Mouse (Mus musculus) thymus, postnatal 25 days (tissue): Measurements from ENCODE around the gene Nr1i3.

Experiments used
- DNase-seq: peaks from one replicate; pipeline ENCODE4 v3.0.0; 2022

Nr1i3 gene

DNA sequence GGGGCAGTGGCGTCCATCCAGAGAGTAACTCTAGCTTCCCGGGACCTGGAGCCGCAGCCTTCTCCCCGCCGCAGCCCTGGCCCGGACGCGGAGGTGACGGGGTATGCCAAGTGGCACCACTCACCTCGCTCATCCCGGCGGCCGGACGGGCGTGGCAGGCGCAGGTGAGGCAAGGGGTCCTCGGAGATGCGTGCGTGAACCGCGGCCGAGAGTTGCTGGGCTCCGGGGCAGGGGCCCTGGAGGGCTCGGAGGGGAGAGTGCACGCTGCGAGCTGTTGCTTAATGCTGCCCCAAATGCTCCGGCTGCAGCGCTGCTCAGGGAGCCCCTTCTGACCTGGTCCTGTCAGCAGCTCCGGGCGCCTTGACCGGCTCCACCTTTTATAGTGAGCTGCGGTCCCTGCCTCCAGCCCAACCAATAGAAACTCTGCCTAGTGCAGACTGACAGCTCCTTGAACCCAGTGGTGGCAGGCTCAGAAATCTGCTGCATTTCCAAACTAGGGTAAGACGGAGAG lies 17.8 kb upstream of the Nr1i3 start, which contains the start of gene Pcp4l1:
TSS of gene Pcp4l1 (minus strand) at position 382 of the 511 bp plus-strand sequence.
- DNase-seq, result no peak

DNA sequence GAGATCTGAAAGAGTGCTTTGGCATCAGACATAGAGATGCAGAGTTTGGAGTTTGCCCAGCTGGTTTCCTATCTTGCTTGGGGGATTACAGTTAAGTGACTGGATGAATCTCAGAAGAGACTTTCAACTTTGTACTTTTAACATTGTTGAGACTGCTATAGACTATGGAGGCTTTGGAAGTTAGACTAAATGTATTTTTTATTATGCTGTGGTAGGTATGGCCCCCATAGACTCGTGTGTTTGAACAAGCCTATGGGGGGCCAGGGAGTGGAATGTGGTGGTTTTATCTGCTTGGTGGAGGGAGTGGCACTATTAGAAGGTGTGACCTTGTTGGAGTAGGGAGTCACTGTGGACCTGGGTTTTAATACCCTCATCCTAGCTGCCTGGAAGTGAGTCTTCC lies 14.2 kb upstream of the Nr1i3 start:
- no peak for DNase-seq

DNA sequence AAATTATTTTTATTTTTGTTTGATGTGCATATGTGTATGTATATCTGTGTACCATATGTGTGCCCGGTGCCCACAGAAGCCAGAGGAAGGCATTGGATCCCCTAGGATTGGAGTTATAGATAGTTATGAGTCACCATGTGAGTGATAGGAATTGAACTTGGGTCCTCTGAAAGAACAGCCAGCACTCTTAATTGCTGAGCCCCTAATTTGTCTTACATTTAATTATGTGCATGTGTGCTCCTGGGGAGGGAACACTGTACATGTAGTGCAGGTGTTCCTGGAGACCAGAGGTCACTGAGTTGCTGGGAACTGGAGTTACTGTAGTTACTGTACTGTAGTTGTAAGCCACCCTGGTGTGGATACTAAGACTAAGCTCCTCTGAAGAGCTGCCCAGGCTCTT lies 13.0 kb upstream of the Nr1i3 start:
- DNase-seq, result no peak

DNA sequence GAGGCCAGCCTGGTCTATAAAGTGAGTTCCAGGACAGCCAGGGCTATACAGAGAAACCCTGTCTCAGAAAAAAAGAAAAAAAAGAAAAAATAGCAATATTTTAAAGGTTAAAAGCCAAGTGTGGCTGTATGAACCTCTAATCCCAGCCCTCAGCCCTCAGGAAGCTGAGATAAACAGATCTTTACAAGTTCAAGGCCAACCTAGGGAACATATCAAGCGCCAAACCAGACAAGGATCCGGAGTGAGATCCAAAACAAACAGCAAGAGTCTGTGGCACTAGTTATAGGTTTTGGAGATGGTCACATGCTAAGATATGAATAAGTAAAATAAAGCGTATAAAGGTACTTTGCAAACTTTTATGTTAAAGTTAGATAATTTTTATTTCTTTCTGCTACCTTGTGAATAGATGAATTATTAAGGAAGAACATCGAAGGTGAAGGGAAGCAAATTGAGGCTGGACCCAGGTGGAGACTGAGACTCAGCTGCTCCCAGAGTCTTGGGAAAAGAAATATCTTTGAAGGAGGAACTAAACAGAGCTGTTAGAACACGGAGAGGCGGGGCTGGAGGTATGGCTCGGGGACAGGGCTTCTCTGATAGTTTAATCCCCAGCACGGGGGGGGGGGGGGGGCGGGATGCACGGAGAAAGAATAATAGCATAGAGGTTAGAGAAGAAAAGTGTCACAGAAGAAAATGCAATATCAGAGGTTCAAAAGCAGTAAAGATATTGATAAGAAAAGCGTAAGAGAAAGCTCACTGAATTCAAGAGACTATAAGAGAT lies 10.1 kb upstream of the Nr1i3 start:
- DNase-seq, result no peak

GRCm38 (mm10) chr1:171204249-171204644 lies 9.5 kb upstream of the Nr1i3 start:
- DNase-seq, result no peak

DNA sequence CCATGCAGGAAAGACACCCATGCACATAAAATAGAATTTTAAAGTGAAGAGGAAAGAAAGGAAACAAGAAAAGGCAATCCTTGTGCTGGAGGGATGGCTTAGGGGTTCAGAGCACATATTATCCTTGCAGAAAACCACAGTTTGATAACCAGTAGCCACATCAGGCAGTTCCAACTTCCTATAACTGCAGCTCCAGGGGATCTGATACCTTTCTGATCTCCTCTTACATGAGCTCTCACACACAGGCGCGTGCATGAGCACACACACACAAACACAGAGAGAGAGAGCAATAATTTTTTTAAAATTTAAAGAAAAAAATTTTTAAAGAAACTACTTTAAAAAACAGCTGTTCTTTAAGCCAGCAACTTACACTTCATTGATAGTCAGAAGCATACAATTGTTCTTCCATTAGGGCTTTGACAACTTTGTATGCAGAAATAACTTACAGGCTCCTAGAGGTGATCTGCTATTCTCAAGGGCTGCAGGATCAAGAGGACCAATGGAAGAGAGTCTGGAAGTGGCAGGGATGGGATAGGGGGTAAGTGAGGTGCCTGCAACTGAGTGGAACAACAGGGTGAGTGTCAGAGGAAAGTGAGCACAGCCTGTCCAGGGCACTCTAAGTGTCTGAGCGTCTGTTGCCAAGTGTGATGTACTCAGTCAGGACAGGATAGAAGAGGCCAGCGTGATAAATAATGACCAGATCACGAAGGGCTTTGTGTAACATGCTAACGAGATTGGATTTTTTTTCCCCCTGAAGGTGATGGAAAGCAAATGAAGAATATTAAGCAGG lies 7.9 kb upstream of the Nr1i3 start:
- DNase-seq, result no peak

DNA sequence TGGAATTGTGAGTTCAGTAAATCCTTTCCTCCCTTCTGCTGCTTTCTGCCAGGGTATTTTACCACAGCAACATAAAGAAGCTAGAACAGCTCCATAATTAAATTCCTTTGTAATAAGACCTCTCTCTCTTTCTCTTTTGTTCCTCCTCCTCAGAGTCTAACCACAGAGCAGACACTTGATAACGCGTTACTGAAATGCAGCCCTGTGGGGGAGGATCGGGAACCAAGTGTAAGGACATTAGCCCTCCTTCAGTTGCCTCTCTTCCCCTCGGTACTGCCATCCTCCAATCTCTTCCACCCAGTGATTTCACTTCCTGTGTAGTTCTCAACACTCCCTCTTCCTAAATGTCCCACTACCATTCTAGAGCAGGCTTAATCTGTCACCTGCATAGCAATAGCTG lies 4.4 kb upstream of the Nr1i3 start:
- DNase-seq, result no peak

GRCm38 (mm10) chr1:171212854-171213253 lies 916 bp upstream of the Nr1i3 start:
- no peak for DNase-seq

DNA sequence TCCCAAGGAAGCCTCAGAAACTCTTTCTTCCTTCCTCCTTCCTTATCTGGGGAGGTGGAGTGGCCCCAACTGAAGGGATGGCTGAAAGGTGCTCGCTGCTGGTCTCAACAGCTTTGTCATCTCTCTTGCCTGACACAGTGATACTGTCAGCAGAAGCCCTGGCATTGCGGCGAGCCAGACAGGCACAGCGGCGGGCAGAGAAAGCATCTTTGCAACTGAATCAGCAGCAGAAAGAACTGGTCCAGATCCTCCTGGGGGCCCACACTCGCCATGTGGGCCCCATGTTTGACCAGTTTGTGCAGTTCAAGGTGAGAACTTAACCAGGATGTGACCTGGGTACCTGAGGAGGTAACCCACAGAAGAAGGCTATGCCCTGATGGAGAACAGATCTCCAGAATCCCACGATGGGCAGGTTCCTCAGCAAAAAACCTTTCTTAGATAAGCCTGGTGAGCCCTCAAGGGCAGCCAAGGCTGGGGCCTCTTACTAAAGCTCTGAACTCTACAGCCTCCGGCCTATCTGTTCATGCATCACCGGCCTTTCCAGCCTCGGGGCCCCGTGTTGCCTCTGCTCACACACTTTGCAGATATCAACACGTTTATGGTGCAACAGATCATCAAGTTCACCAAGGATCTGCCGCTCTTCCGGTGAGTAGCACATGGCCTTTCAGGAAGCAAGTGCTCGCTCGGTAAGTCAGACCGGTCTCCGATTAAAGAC lies 2.6 kb downstream of the Nr1i3 start:
- DNase-seq, result no peak

GRCm38 (mm10) chr1:171220871-171221270 lies 7.1 kb downstream of the Nr1i3 start:
- peak; percentile 83 for DNase-seq

- DNase-seq, result no peak
Measured at GRCm38 (mm10) chr1:171221281-171222193, 7.8 kb downstream of the Nr1i3 start.

DNA sequence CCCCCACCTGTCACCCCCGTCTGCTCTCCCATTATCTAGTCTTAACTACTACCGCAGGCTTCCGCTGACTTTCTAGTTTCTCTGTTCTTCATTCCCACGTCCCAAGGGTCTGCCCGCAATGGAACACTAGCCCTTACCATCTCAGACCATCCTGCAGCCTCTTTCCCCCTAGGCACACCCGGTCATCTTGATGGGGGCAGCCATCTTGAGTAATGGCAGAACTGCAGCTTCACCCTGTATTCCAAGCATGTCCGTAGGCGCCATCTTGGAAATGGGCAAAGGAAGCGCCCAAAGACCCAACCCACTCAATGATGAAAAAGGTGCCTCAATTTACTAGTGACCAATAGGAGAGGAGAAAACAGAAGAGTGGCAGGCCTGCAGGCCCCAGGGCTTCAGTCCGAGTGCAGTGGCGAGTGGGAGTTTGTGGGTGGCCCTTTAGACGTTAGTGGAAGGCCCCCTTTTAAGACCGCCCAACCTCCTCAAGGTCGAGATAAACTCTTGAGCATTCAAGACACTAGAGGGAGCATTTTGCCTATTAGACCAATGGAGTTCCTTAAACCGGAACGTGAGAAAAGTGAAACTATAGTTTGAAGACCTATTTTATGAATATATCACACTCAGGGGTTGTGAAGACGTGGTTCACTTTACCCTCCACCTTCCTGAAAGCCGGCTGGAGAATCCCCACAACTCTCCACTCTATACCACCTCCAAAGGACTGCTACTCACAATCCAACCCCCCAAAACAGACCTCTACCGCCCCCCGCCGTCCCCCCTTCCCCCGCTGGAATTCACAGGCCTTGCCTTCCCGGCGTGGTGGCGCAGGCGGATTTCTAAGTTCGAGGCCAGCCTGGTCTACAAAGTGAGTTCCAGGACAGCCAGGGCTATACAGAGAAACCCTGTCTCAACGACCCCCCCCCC lies 8.7 kb downstream of the Nr1i3 start, which contains the start of gene Tomm40l:
TSS of gene Tomm40l (minus strand) at position 277 of the 918 bp plus-strand sequence.
- DNase-seq, result peak; percentile 90

DNA sequence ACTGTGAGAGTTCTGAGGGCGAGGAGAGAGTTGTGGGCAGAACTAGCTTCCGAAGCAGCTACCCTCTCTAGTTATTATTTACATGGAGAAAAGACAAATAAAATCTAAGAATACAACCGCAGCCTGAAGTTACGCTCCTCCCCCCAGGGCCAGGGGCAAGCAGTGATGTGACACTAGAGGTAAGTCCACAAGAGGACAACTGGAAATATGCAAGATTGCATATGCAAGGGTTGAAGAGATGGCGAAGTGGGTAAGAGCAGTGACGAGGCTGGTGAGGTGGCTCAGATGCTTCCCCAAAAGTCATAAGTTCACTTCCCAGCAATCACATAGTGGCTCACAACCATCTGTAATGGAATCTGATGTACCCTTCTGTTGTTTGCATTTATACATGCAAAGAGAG lies 9.4 kb downstream of the Nr1i3 start:
- DNase-seq, result peak; percentile 18

GRCm38 (mm10) chr1:171223796-171224195 lies 10.0 kb downstream of the Nr1i3 start:
- no peak for DNase-seq

GRCm38 (mm10) chr1:171224857-171225256 lies 11.1 kb downstream of the Nr1i3 start, which contains the start of gene Apoa2:
TSS of gene Apoa2 (plus strand) at chr1:171225054.
- no peak for DNase-seq

- no peak for DNase-seq
Measured at GRCm38 (mm10) chr1:171226780-171227179, 13.0 kb downstream of the Nr1i3 start.

DNA sequence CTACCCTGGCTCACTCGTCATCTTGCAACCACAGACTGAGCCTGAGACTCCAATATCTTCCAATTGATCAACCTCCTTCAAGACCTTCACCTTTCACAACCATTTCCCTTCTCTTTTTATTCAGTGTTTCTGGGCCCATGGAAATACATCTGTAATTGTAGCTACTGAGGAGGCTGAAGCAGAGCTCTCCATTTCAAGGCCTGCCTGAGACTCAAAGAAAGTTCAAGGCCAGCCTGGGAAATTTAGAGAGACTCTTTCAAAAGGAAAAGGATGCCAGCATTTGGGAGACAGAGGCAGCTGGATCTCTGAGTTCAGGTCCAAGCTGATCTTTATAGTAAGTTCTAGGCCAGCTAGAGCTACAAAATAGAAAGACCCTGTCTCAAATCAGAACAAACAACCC lies 14.1 kb downstream of the Nr1i3 start:
- DNase-seq, result no peak

DNA sequence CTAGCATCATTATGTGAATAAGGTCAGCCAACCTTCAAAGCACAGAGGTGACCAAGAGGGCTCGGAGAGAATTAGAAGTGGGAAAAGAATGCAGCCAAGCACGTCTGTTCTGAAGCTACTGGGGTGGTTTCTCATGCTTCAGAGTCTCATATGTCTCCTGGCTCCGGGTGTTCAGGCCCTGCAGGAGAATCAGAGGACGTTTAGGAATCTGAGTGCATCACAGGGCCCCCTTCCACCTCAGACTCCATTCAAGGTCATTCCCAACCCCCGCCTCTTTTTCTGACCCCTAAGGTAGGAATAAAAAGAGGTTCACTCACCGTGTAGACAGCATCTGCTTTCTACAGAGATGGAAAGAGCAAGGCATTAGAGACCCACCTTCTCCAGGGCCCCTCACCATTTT lies 16.0 kb downstream of the Nr1i3 start:
- DNase-seq, result no peak

DNA sequence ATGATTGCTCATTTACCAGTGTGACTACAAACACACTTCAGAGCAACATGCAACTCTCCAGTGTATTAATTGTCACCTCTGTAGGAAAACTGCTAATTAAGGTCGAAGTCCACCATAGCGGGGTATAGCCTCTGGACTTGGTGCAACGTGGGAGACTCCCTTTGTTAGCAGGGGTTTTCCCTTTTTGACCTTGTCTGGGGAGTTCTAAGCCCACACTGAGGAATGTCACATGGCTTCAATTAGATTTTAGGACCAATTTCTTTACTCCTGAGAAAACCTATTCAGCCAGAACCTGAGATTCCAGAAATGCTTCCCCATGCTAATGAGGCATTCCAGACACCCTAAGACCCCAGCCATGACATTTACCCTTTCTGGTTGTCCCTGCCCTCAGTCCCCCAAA lies 16.4 kb downstream of the Nr1i3 start:
- DNase-seq, result no peak

GRCm38 (mm10) chr1:171231844-171232243 lies 18.1 kb downstream of the Nr1i3 start:
- no peak for DNase-seq

GRCm38 (mm10) chr1:171232348-171232747 lies 18.6 kb downstream of the Nr1i3 start:
- DNase-seq, result no peak
